Mouse (Mus musculus) spleen, adult 18-20 months (tissue): ENCODE measurements at regions not wholly inside any gene's neighbourhood (a gene's known extent, or its start where the extent isn't known, plus 50 kb on each side); places are given as distances from the start of the nearest gene placed in this dataset.
A peak's percentile ranks its signal among the peaks of the same experiment; 100 is the strongest.

ENCODE experiments used
- DNase-seq, 2 experiments: peaks; one replicate each; pipeline ENCODE4 v3.0.0; 2022; ENCODE audit warnings: mixed read lengths in 2 of 2

GRCm38 (mm10) chr1:128779586-128780158, 187.6 kb upstream of the Cxcr4 start:
- DNase-seq: no peak

GRCm38 (mm10) chr1:128772440-128772839, 180.3 kb upstream of the Cxcr4 start:
- no peak for DNase-seq

- DNase-seq: no peak
Measured at GRCm38 (mm10) chr1:128770786-128771185, 178.7 kb upstream of the Cxcr4 start.

GRCm38 (mm10) chr1:128767991-128768390, 175.9 kb upstream of the Cxcr4 start:
- no peak for DNase-seq

- no peak for DNase-seq
Measured at GRCm38 (mm10) chr1:128767415-128767814, 175.3 kb upstream of the Cxcr4 start.

- DNase-seq: peak in 1 of 2 experiments; percentile 20
Measured at GRCm38 (mm10) chr1:128766894-128767268, 174.8 kb upstream of the Cxcr4 start.

GRCm38 (mm10) chr1:128766193-128766893, 174.2 kb upstream of the Cxcr4 start:
- DNase-seq: no peak

GRCm38 (mm10) chr1:128765626-128766025, 173.5 kb upstream of the Cxcr4 start:
- DNase-seq: no peak

- no peak for DNase-seq
Measured at GRCm38 (mm10) chr1:128765142-128765541, 173.0 kb upstream of the Cxcr4 start.

- no peak for DNase-seq
Measured at GRCm38 (mm10) chr1:128762854-128763253, 170.8 kb upstream of the Cxcr4 start.

- DNase-seq: no peak
Measured at GRCm38 (mm10) chr1:128762076-128762475, 170.0 kb upstream of the Cxcr4 start.

GRCm38 (mm10) chr1:128758802-128759481, 166.8 kb upstream of the Cxcr4 start:
- DNase-seq: no peak

- DNase-seq: no peak
Measured at GRCm38 (mm10) chr1:128758294-128758801, 166.3 kb upstream of the Cxcr4 start.

- DNase-seq: no peak
Measured at GRCm38 (mm10) chr1:128753427-128754012, 161.4 kb upstream of the Cxcr4 start.

GRCm38 (mm10) chr1:128749437-128749994, 157.4 kb upstream of the Cxcr4 start:
- DNase-seq: no peak

- DNase-seq: no peak
Measured at GRCm38 (mm10) chr1:128747196-128747790, 155.2 kb upstream of the Cxcr4 start.

GRCm38 (mm10) chr1:128746461-128747009, 154.4 kb upstream of the Cxcr4 start:
- DNase-seq: no peak

- no peak for DNase-seq
Measured at GRCm38 (mm10) chr1:128740616-128741015, 148.5 kb upstream of the Cxcr4 start.

- no peak for DNase-seq
Measured at GRCm38 (mm10) chr1:128738152-128738551, 146.1 kb upstream of the Cxcr4 start.

- no peak for DNase-seq
Measured at GRCm38 (mm10) chr1:128734857-128735256, 142.8 kb upstream of the Cxcr4 start.

- DNase-seq: no peak
Measured at GRCm38 (mm10) chr1:128731445-128731844, 139.4 kb upstream of the Cxcr4 start.

- DNase-seq: no peak
Measured at GRCm38 (mm10) chr1:128724433-128725091, 132.5 kb upstream of the Cxcr4 start.
